Mouse (Mus musculus) thymus, adult 2 months (tissue): ENCODE measurements around the gene Agpat2.

Experiments
- CTCF ChIP-seq: fragments of 200-500 bp; IDR thresholded peaks from 2 replicates; pipeline ENCODE4 v1.5.1; 2012; ENCODE audit warnings: mild to moderate bottlenecking, control low read depth, low read length, moderate library complexity, borderline replicate concordance; ENCODE audit not compliant: control insufficient read depth, poor library complexity, insufficient read depth; ENCODE audit errors: extremely low read depth
- POLR2A ChIP-seq: fragments of 200-500 bp; IDR thresholded peaks from 2 replicates; pipeline ENCODE4 v1.6.1; 2012; ENCODE audit warnings: mild to moderate bottlenecking, low read length, control low read depth, moderate library complexity; ENCODE audit not compliant: control insufficient read depth, poor library complexity, insufficient read depth; ENCODE audit errors: extremely low read depth

GRCm38 (mm10) chr2:26611054-26611453, 6.8 kb upstream of the Agpat2 start:
- TF ChIP-seq CTCF (no peak), POLR2A (no peak)
